In the genomic region with DNA sequence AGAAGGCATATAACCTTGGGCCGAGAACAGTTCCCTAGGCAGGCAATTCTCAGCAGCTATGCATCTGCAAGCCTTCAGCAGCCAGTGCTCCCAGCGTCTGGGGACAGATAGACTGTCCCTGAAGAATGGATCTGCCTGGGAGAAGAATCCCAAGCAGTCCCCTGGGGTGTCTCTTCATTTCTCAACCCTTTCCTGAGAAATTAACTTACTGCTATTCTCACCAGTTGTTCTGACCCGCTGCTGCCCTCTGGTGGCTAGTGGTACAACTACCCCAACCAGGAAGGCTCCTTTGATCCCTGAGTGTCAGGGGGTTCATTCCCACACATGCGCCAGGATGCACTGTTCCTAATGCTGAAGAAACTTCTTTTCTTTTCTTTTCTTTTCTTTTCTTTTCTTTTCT, we compare ENCODE assay signal across 8 mouse cellular contexts.
DNase-seq lines count a peak whose midpoint lies in the region; ATAC-seq and TF ChIP-seq lines count a peak whose summit lies in the region.

No protein-coding gene starts in this region.

- no peak overlapping the region for H3K4me2 ChIP-seq in kidney, embryonic 14.5 days (replicated peaks; ENCODE audit: low read depth, low read length)
- no peak overlapping the region for H3K4me2 ChIP-seq in embryonic facial prominence, embryonic 14.5 days (ENCODE audit: low read depth, low read length)
- no peak overlapping the region for H3K4me2 ChIP-seq in hindbrain, postnatal 0 days (ENCODE audit: low read depth, low read length)

- H3K9ac ChIP-seq in kidney, embryonic 14.5 days (ENCODE audit: low read depth, low read length) = no peak overlapping the region
- no peak overlapping the region for H3K9ac ChIP-seq in embryonic facial prominence, embryonic 14.5 days (ENCODE audit: low read depth, low read length)
- H3K9ac ChIP-seq in hindbrain, postnatal 0 days (replicated peaks; ENCODE audit: low read length) = no peak overlapping the region

- no peaks in the 10 kb centered on the region for H3K27me3 ChIP-seq in kidney, embryonic 14.5 days (ENCODE audit: control insufficient read depth, insufficient read depth, low read length)
- no peaks in the 10 kb centered on the region for H3K27me3 ChIP-seq in embryonic facial prominence, embryonic 14.5 days (replicated peaks; ENCODE audit: control insufficient read depth, insufficient read depth, low read length)
- H3K27me3 ChIP-seq in hindbrain, postnatal 0 days (ENCODE audit: insufficient read depth, low read length) = no peaks in the 10 kb centered on the region
- H3K27me3 ChIP-seq in thymus, adult 2 months (ENCODE audit: control insufficient read depth, insufficient read depth, low read length) = no peaks in the 10 kb centered on the region

- TF ChIP-seq CTCF in hindbrain, postnatal 0 days (IDR thresholded peaks at IDR 0.05; ENCODE audit: low read depth) = peak; percentile 80
- peak; percentile 36 for TF ChIP-seq CTCF in olfactory bulb, adult 2 months (IDR thresholded peaks at IDR 0.05; ENCODE audit: insufficient read depth, low read depth, low read length)
- TF ChIP-seq CTCF in thymus, adult 2 months (IDR thresholded peaks at IDR 0.05; ENCODE audit: borderline replicate concordance, control insufficient read depth, extremely low read depth, insufficient read depth, low read length, poor library complexity) = no peak

- DNase-seq in kidney, adult 18-20 months = peak; percentile 75
- peak; percentile 85 to 88 for DNase-seq in adrenal gland, postnatal 36 days
- DNase-seq in embryonic facial prominence, embryonic 14.5 days (ENCODE audit: low spot score) = peak; percentile 68
- DNase-seq in hindbrain, postnatal 0 days (ENCODE audit: low spot score) = peak; percentile 69
- peak; percentile 53 to 67 for DNase-seq in left cerebral cortex, postnatal 36 days (ENCODE audit: low spot score in 2 of 2)
- peak; percentile 53 for DNase-seq in thymus, adult 2 months

- H3K27ac ChIP-seq in kidney, embryonic 14.5 days (ENCODE audit: low read depth, low read length) = no peak overlapping the region
- H3K27ac ChIP-seq in embryonic facial prominence, embryonic 14.5 days (replicated peaks; ENCODE audit: low read depth, low read length) = no peak overlapping the region
- H3K27ac ChIP-seq in hindbrain, postnatal 0 days = no peak overlapping the region
- no peak overlapping the region for H3K27ac ChIP-seq in olfactory bulb, adult 2 months (ENCODE audit: insufficient read depth, low read depth, low read length)
- no peak overlapping the region for H3K27ac ChIP-seq in thymus, adult 2 months (ENCODE audit: control insufficient read depth, insufficient read depth, low read length)

- ATAC-seq in kidney, embryonic 14.5 days (ENCODE audit: low FRiP score, low TSS enrichment) = no peak
- ATAC-seq in embryonic facial prominence, embryonic 14.5 days (ENCODE audit: low read depth) = no peak
- ATAC-seq in hindbrain, postnatal 0 days = no peak

- no peak overlapping the region for H3K4me3 ChIP-seq in kidney, embryonic 14.5 days (ENCODE audit: low read length)
- no peak overlapping the region for H3K4me3 ChIP-seq in embryonic facial prominence, embryonic 14.5 days (ENCODE audit: low read depth, low read length)
- H3K4me3 ChIP-seq in hindbrain, postnatal 0 days (ENCODE audit: low read length) = no peak overlapping the region
- no peak overlapping the region for H3K4me3 ChIP-seq in olfactory bulb, adult 2 months (ENCODE audit: insufficient read depth, low read depth, low read length)
- H3K4me3 ChIP-seq in thymus, adult 2 months (ENCODE audit: control insufficient read depth, insufficient read depth, low read length) = no peak overlapping the region

- no peaks in the 10 kb centered on the region for H3K9me3 ChIP-seq in kidney, embryonic 14.5 days (ENCODE audit: control insufficient read depth, low read length)
- H3K9me3 ChIP-seq in embryonic facial prominence, embryonic 14.5 days (ENCODE audit: control insufficient read depth, low read length) = no peaks in the 10 kb centered on the region
- no peaks in the 10 kb centered on the region for H3K9me3 ChIP-seq in hindbrain, postnatal 0 days (ENCODE audit: low read length)

- no peak for TF ChIP-seq POLR2A in olfactory bulb, adult 2 months (IDR thresholded peaks at IDR 0.05; ENCODE audit: insufficient read depth, low read depth, low read length)
- TF ChIP-seq POLR2A in thymus, adult 2 months (IDR thresholded peaks at IDR 0.05; ENCODE audit: control insufficient read depth, extremely low read depth, insufficient read depth, low read length, poor library complexity) = no peak

- H3K4me1 ChIP-seq in kidney, embryonic 14.5 days (ENCODE audit: control insufficient read depth, insufficient read depth, low read length) = peaks cover 5% of the 10 kb centered on the region
- H3K4me1 ChIP-seq in embryonic facial prominence, embryonic 14.5 days (ENCODE audit: control insufficient read depth, insufficient read depth, low read length) = peaks cover 4% of the 10 kb centered on the region; the same call in 1 of the 2 replicates
- 0 out of 2 replicates have a peak, but pooled peaks cover 5% of the 10 kb centered on the region for H3K4me1 ChIP-seq in hindbrain, postnatal 0 days (ENCODE audit: insufficient read depth, low read length)
- H3K4me1 ChIP-seq in olfactory bulb, adult 2 months (ENCODE audit: control insufficient read depth, insufficient read depth, low read length) = peaks cover 3% of the 10 kb centered on the region; the same call in 1 of the 2 replicates
- no peaks in the 10 kb centered on the region for H3K4me1 ChIP-seq in thymus, adult 2 months (replicated peaks; ENCODE audit: control insufficient read depth, insufficient read depth, low read length)

- intact Hi-C loops in left cerebral cortex, postnatal 36 days (cut with DNase I) = loop anchor here (2.0 to 5.0 kb wide), 4 partner anchors 62 to 538 kb away; no protein-coding TSS in a partner anchor

- WGBS in kidney, embryonic 14.5 days = 48% methylated on average over 4 of the region's 4 CpGs
- WGBS in embryonic facial prominence, embryonic 14.5 days = 41% methylated on average over 4 of the region's 4 CpGs
- WGBS in hindbrain, postnatal 0 days = 36% methylated on average over 4 of the region's 4 CpGs
- WGBS in olfactory bulb, adult 2 months = 44% methylated on average over 4 of the region's 4 CpGs
- 49% methylated on average over 4 of the region's 4 CpGs for WGBS in thymus, adult 2 months

- no peaks in the 10 kb centered on the region for H3K36me3 ChIP-seq in kidney, embryonic 14.5 days (ENCODE audit: control insufficient read depth, insufficient read depth, low read length)
- no peaks in the 10 kb centered on the region for H3K36me3 ChIP-seq in embryonic facial prominence, embryonic 14.5 days (ENCODE audit: control insufficient read depth, insufficient read depth, low read length)
- no peaks in the 10 kb centered on the region for H3K36me3 ChIP-seq in hindbrain, postnatal 0 days (ENCODE audit: insufficient read depth, low read length)
- H3K36me3 ChIP-seq in thymus, adult 2 months (ENCODE audit: control insufficient read depth, insufficient read depth, low read length) = no peaks in the 10 kb centered on the region
